8 mouse cellular contexts compared by ENCODE assay signal in the genomic region with DNA sequence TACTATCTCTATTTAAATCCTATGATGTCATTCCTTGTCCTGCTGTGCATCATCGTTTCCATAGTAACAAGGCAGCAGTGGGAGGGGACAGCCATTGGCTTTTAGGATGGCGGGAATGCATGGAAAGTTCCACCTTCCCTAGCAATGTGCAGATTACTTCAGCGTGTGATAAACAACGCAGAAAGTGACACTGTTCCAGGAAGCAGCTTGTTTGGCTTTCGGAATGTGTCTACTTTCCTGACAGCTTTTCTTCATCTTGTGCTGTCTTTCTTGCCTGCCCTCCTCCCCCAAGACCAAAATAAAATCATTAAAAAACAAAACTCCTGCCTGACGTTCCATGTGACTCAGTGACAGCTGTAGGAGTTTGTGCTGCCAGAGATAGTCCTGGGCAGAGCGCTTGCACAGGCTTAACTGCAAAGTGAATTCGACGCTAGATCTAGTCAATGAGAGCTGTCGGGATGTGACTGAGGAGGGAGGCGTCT.
A peak's percentile ranks its signal among the peaks of the same experiment; 100 is the strongest.
DNase-seq lines count a peak whose midpoint lies in the region; ATAC-seq and TF ChIP-seq lines count a peak whose summit lies in the region.

No protein-coding gene starts in this region.

- in situ Hi-C loops in ES-E14 (cut with MboI; ENCODE audit: low sequenced_read_pairs in 2 of 2, unreplicated experiment in 2 of 2), result no loop called here

- peak; percentile 38; the same call in 1 of the 2 replicates for TF ChIP-seq POLR2A in cortical plate, adult 2 months (IDR thresholded peaks at IDR 0.05; ENCODE audit: extremely low read depth, insufficient read depth, low read length)

- ATAC-seq in kidney, embryonic 15.5 days (replicated peaks; ENCODE audit: low FRiP score), result no peak

- no peaks in the 10 kb centered on the region; the same call in 1 of the 2 replicates for H3K27me3 ChIP-seq in kidney, embryonic 15.5 days

- no peaks in the 10 kb centered on the region for H3K36me3 ChIP-seq in ES-E14 (ENCODE audit: control insufficient read depth, insufficient read depth, low read length, poor library complexity, severe bottlenecking)
- H3K36me3 ChIP-seq in kidney, embryonic 15.5 days, result no peaks in the 10 kb centered on the region

- peak; percentile 40 for DNase-seq in ES-E14 (ENCODE audit: low read depth, low spot score)
- peak; percentile 43 for DNase-seq in heart, adult 8-10 months (ENCODE audit: low spot score)
- DNase-seq in lung, postnatal 25 days (ENCODE audit: low spot score), result peak; percentile 19
- peak; percentile 7 for DNase-seq in skeletal muscle tissue, adult 2 months (ENCODE audit: low read depth, low spot score)
- DNase-seq in spleen, adult 18-20 months, result no peak
- DNase-seq in ovary, postnatal 14 days (ENCODE audit: low spot score), result no peak

- H3K9ac ChIP-seq in ES-E14 (ENCODE audit: insufficient read depth, low read depth, low read length, poor library complexity, severe bottlenecking), result no peak overlapping the region
- H3K9ac ChIP-seq in kidney, embryonic 15.5 days, result no peak overlapping the region

- peak overlapping the region; percentile 49 for H3K4me2 ChIP-seq in kidney, embryonic 15.5 days

- no peaks in the 10 kb centered on the region for H3K4me1 ChIP-seq in ES-E14 (ENCODE audit: control insufficient read depth in 2 of 2, insufficient read depth in 2 of 2, low read length in 2 of 2, poor library complexity in 1 of 2)
- H3K4me1 ChIP-seq in cortical plate, adult 2 months (ENCODE audit: control insufficient read depth, insufficient read depth, low read length), result peaks cover 11% of the 10 kb centered on the region
- H3K4me1 ChIP-seq in kidney, embryonic 15.5 days, result peaks cover 24% of the 10 kb centered on the region

- no peak overlapping the region for H3K4me3 ChIP-seq in ES-E14 (ENCODE audit: insufficient read depth in 1 of 2, low read depth in 1 of 2, low read length in 2 of 2, poor library complexity in 1 of 2, severe bottlenecking in 1 of 2)
- no peak overlapping the region for H3K4me3 ChIP-seq in cortical plate, adult 2 months (ENCODE audit: insufficient read depth, low read length)
- H3K4me3 ChIP-seq in kidney, embryonic 15.5 days (replicated peaks), result 0 out of 2 replicates have a peak overlapping the region, but pooled peaks have one; percentile 4

- WGBS in kidney, embryonic 15.5 days, result 25% methylated on average over 11 of the region's 11 CpGs

- H3K27ac ChIP-seq in ES-E14 (ENCODE audit: insufficient read depth, low read depth, low read length, poor library complexity, severe bottlenecking), result no peak overlapping the region
- no peak overlapping the region for H3K27ac ChIP-seq in cortical plate, adult 2 months (ENCODE audit: insufficient read depth, low read length)
- no peak overlapping the region for H3K27ac ChIP-seq in kidney, embryonic 15.5 days

- TF ChIP-seq CTCF in cortical plate, adult 2 months (IDR thresholded peaks at IDR 0.05; ENCODE audit: extremely low read depth, insufficient read depth, low read length), result no peak

- H3K9me3 ChIP-seq in ES-E14 (ENCODE audit: control insufficient read depth, insufficient read depth, low read depth, low read length), result no peaks in the 10 kb centered on the region
- H3K9me3 ChIP-seq in kidney, embryonic 15.5 days (replicated peaks), result no peaks in the 10 kb centered on the region

TF ChIP-seq in ES-E14, 5 proteins besides CTCF, POLR2A, EP300 and RAD21:
- no peak for TF ChIP-seq HCFC1 (IDR thresholded peaks at IDR 0.05; ENCODE audit: borderline replicate concordance, insufficient read depth, low read length)
- TF ChIP-seq ZC3H11A (IDR thresholded peaks at IDR 0.05; ENCODE audit: borderline replicate concordance, low read depth, low read length), result no peak
- TF ChIP-seq ZNF384 (IDR thresholded peaks at IDR 0.05; ENCODE audit: low read depth, low read length), result no peak
- no peak for TF ChIP-seq MAFK (IDR thresholded peaks at IDR 0.05; ENCODE audit: insufficient read depth, low read depth, low read length)
- TF ChIP-seq CHD2 (IDR thresholded peaks at IDR 0.05; ENCODE audit: low read depth, low read length), result no peak

Comparison
In these comparisons a context has a peak if more than half of its experiments do, and no peak if none do; other contexts are left out.
1. DNase-seq: peak in ES-E14 (single experiment), heart, adult 8-10 months (single experiment), lung, postnatal 25 days (single experiment) and skeletal muscle tissue, adult 2 months (single experiment); none in spleen, adult 18-20 months (0 of 2) and ovary, postnatal 14 days (single experiment).